Mouse (Mus musculus) ovary, postnatal 10 days (tissue): ENCODE data around the gene Esr2.
"Not testable (repeated sequence)": the region's sequence is repeated elsewhere in the genome, so short reads cannot be mapped to it uniquely, and the experiment has no call there.

Experiments used
- DNase-seq: peaks from one replicate; pipeline ENCODE4 v3.0.0; 2022; ENCODE audit warnings: low spot score

Esr2 gene

DNA sequence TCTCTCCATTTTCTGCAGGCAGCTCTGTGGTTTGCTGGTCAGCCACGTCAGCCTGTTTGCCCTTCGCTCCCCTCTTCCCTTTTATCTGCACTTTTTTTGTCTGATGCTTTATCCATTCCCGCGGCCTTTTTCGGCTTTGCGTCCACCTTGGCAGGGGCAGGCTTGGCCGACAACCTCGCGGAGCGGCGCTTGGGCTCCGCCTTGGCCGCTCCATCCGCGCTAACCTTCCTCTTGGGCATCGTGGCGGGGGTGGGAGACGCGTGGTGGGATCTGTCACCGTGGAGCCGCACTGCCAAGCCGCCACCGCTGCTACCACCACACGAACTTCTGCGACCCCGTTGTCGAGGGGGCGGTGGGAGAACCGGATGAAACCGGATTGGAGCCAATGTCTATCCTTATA lies 24.7 kb downstream of the Esr2 start:
- DNase-seq = not testable (repeated sequence)

DNA sequence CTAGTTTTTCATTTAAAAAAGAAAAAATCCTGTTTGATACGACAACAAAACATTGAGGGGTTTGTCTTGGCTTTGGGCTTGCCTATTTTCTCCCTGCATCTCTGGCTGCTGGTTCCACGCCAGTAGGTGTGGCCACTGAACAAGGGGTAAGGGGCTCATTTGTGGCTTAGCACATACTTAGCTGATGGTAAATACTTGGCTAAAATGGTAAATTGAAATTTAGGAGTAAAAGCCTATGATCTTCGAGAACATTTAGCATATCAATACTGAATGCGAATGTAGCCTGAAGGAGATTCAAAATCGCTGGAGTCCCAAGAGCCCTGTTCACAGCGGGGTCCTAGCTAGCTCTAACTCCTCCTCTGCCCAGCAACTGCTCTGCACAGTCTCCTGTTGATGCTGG lies 40.4 kb downstream of the Esr2 start:
- no peak for DNase-seq

DNA sequence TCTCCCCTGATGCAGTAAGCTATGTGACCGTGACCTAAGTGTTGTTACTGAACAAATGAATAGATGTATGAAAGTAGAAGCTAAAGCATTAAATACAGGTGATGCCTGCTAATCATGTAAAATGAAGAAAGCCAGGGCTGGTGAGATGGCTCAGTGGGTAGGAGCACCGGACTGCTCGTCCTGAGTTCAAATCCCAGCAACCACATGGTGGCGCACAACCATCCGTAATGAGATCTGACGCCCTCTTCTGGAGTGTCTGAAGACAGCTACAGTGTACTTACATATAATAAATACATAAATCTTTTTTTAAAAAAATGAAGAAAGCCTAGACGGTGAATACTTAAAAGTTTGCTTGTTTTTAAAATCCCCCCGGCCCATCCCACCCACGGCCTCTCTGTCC lies 44.0 kb downstream of the Esr2 start:
- DNase-seq = not testable (repeated sequence)

- DNase-seq = no peak
Observed at GRCm38 (mm10) chr12:76132591-76132990, 44.5 kb downstream of the Esr2 start.

DNA sequence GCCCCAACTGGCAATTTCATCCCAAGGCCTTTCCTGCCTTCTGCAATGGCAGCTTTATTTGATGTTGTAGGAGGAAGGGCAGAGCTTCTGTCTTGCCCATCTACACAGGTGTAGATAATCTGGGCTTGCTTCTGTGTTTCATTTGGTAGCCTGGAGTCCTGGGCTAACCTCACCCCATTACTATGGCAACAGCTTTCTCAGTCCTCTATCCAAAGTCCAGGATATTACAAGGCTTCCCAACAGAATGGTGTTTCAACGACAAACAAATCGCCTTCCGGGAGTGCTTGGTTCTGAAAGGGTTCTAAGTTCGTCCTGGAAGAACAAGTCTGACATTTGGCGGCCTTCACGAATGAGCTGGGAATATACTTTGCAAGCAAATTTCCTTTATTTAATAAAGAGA lies 46.2 kb downstream of the Esr2 start:
- DNase-seq = no peak

GRCm38 (mm10) chr12:76130281-76130680 lies 46.8 kb downstream of the Esr2 start:
- no peak for DNase-seq

DNA sequence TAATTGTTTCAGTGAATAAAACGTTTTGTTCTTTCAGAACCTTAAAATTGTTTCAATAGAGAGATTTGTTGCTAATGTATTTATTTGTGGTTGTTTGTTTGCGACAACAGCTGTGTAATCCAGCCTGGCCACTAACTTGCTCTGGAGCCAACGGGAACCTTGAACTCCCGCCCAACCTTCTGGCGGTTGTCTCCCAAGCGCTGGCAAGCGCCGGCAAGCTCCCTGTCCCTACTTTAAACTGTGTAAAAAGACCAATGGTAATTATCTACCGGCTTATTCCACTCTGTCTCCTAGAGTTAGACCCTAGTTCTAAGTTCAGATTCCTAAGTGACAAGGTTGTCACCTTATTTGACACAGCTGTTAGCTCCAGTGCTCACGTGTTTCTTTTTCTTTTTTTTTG lies 48.2 kb downstream of the Esr2 start:
- DNase-seq = no peak

DNA sequence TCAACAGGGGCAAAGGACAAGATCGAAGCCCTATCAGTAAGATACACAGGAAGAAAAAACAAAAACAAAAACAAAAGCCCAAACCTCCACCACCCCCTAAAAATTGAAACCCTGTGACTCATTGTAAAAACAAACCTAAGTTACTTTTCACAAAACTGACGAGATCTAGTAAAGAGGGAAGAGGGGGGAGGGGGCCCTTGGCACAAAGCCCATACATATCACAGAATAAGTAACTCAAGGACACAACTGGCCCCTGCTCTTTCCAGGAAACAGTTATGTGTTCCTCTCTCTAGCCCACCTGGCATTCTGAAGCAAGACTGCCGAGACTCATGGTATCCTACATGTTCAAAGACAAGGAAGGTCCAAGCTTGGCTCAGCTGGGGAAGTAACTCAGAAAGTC lies 48.8 kb downstream of the Esr2 start:
- DNase-seq = no peak

DNA sequence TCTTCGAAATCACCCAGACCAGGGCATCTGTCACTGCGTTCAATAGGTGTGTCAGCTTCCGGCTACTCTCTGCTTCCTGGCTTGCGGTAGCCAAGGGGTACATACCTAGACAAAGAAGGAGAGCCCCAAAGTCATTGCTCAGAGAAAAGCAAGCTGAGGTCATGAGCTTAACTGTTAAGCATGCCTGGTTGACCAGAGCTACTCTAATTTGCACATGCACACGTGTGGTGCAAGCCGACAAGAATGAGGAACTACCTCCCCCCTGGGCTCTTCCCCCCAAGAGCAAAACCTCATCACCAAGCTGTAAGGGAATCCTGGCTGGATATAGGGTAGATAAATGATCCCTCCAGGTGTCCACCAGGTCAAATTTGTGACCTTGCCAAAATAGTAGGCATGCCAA lies 53.8 kb downstream of the Esr2 start:
- no peak for DNase-seq

DNA sequence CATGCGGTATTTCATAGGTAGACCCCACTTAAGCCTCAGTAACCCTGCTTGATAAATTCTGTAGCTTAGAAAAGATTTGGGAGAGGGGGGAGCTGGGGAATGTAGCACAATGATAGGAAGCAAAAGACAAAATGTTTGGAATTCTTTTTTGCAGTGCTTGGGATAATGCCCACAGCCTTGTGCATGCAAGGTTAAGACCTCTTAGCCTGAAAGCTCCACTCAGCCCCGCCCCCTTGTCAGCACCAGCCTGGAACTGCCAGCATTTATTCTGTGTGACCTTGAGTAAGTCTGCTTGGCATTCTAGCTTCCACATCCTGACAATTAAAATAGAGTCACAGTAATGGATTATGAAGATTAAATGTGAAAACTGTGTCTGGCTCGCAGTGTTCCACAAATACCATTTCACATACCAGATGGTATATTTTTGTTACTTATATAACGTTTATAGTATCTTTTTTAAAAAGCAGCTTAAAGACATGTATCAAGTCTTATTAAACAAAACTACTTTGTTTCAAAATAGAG lies 59.4 kb downstream of the Esr2 start:
- no peak for DNase-seq

GRCm38 (mm10) chr12:76116577-76116976 lies 60.5 kb downstream of the Esr2 start:
- no peak for DNase-seq

DNA sequence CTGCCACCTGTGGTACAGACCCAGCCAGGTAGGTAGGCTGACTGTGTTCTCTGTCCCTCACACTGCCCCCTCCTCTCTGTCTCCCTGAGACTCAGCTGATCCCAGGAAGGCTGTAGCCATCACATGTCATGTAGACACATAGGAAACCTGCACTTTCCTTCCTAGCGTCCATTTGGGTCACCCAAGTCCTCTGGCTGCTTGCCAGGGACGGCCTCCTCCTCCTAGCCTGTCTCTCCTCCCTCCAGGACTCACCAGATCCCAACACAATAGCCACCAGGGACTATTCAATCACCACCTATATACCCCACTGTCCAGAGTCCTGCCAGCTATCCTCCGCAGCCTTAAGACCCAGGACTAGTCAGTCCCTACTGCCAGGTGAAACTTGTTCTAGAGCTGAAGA lies 66.0 kb downstream of the Esr2 start:
- no peak for DNase-seq

DNA sequence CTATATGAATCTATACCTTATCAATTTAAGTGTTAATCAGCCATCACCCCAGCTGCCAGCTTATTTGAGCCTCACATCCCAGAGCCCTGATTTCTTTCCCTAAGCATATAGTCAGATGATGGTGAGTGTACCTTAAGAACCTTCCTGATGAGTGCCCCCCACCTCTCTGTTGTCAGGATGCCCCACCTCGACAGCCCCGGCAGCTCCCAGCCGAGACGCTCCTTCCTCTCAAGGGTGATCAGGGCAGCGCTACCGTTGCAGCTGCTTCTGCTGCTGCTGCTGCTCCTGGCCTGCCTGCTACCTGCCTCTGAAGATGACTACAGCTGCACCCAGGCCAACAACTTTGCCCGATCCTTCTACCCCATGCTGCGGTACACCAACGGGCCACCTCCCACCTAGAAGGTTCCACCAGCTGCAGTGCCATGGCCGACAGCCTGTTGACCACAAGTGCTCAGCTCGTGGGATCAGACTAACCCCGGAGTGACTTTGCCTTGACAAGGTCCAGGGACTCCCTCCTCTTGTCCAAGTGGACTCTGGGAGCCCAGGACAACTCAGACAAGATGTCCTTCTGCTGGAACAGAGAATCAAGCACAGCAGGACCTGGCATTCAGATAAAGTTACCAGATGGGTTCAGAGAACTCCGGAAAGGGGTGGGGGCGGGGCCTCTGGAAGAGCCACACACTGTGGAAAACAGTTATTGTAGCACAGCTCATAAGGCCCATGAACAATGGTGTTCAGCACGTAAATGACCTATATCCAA lies 67.2 kb downstream of the Esr2 start:
- no peak for DNase-seq

DNA sequence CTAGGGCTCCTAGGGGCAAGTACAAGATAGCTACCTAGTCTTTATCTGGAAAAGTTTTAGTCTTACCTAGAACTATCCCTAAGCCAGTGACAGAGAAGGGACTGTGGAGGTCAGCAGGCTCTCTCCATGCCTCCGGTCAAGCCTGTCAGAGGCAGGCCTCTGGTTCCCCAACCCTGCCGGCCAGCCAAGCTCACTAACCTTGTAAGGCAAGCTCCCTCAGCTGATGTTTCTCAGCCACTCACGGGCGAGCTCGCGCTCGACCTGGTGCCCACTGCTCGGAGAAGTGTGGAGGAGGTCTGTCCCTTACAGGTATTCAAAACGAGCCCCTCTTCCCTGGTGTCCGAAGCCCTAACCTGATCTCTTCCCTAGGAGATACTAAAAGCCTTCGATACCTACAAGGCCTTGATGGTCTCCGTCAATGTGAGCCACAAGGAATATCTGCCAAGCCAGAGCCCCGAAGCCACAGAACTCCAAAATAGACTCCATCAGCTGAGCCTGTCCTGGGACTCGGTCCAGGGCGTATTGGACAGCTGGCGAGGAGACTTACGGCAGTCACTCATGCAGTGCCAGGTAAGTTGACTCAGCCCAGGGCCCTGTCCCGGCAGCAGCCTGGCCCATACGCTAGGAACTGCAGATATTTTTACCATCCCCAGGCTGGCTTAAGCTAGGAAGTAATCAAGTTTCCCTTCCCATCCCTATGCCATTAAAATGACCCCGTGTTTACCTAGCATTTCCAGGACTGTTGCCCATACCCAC lies 72.3 kb downstream of the Esr2 start:
- DNase-seq = no peak

- no peak for DNase-seq
Observed at GRCm38 (mm10) chr12:76102621-76103020, 74.4 kb downstream of the Esr2 start.

DNA sequence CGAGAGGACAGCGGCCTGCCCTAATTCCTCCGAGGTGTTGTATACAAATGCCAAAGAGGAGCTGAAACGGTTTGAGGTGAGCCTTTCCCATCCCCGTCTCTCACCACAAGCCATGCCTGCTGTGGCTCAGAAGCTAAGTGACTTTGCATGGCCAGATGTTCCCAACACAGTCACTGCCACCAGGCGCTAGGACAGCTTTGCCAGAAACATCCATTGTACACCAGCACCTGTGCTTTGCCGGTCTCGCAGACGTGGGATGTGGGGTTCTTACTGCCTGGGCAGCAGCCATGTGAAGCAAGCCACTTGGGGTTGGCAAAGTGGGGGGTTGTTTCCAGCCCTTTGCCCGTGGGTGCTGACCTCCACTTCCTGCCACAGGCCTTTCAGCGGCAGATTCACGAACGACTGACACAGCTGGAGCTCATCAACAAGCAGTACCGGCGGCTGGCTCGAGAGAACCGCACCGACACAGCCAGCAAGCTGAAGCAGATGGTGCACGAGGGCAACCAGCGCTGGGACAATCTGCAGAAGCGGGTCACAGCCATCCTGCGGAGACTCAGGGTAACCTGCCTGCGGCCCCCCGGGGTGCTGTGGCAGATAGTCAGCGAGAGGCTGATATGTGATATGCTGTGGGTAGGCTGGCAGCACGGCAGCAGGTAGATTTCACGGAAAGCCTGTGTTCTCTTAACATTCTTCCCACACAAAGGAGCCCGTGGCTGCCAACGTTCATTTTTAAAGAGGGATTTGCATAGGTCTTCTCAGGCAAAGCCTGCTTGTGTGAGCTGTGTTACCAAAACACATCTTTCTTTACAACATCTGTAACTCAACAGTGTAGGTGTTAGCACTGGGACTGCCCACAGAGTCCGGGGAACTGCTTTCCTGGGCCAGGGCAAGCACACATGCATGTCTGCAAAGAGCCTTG lies 81.7 kb downstream of the Esr2 start:
- DNase-seq = no peak

- no peak for DNase-seq
Observed at GRCm38 (mm10) chr12:76093613-76094588, 83.2 kb downstream of the Esr2 start.

GRCm38 (mm10) chr12:76092789-76093466 lies 84.1 kb downstream of the Esr2 start:
- DNase-seq = no peak

DNA sequence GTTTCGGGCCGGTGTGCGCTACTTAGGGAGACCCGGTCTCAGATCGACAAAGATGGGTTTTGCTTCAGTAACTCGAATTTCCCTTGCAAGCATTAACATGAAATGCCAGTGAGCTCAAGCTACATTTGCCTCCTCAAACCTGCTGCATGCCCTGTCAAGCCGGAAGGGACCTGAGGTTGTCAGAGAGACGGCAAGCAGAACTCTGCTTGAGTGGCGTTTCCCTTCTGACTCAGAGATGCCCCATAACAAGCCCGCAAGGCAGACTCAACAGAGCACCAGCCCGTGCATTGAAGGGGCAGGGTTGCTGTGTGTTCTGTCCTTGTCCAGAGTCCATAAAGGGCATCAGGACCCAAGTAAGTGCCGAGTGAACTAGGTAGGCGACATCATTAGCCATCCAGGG lies 90.0 kb downstream of the Esr2 start:
- DNase-seq = no peak
